Mouse (Mus musculus): ENCODE results near the gene Lamc1.
A peak's percentile ranks its signal among the peaks of the same experiment; 100 is the strongest.
"Not testable (repeated sequence)": the region's sequence is repeated elsewhere in the genome, so short reads cannot be mapped to it uniquely, and the experiment has no call there.

Gene Lamc1

DNA sequence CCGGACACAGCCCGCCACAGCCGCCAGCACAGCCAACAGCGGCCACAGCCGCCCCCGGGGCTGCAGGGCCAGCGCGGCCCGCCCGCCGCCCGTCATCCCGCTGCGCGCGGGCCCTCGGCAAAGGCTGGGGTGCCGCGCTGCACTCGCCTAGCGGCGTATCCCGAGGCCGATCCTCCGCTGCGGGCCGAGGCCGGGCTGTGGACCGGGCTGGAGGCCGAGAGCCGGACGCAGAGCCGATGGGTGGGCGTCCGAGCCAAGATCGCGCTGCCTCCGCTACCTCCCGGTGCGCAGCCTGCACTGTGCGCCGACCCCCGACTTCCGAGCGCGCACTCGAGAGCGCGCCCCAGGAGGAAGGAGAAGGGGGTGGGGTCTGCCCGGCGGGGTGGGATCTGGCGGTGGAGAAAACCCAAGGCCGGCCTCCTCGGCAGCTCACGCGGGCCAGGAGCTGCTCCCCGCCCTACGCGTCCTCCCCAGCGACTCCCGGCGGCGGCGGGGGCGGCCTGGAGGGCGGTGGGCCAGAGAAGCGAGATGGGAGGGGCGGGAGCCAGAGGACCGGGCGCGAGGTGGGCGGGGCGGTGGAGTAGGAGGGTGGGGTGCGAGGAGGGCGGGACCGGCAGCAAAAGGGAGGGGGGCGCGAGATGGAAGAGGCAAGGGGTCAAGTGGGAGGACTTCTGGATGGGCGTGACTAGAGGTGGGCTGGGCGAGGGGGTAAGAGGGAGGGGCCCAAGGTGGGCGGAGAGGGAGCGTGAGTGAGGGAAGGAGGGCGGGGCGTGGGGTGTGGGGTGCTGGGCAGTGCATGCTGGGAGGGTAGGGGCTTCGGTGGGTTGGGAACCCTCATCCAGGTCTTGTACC, at the start of gene Lamc1:
Gene Lamc1, minus strand, starts transcription at position 343 of the 852 bp plus-strand sequence.
- peak; percentile 42 for DNase-seq (ENCODE audit: low read depth)

DNA sequence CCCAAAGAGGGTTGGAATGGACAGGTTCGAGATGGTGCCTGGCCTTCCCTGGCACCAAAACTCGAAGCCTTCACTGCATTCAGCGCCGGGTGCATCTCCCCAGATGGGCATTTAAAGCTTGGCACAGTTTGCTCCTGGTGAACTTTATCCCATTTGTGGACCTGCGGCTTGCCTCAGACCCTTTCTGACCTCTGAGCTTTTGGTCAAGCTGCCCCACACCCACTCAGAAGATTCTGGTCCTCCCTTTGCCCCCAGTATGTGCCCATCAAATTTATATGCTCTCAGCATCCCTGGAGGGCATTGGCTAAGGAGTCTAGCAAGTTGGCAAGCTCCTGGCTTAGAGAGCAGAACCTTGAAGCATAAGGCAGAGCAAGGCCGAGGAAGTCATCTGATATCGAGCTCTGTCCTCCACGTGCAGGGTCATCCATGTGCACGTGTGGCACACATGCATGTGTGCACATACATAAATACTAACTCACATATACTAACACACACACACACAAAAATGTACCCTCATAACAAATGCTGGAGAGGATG, 48.2 kb upstream of the Lamc1 start:
- DNase-seq (ENCODE audit: low read depth), result no peak

DNA sequence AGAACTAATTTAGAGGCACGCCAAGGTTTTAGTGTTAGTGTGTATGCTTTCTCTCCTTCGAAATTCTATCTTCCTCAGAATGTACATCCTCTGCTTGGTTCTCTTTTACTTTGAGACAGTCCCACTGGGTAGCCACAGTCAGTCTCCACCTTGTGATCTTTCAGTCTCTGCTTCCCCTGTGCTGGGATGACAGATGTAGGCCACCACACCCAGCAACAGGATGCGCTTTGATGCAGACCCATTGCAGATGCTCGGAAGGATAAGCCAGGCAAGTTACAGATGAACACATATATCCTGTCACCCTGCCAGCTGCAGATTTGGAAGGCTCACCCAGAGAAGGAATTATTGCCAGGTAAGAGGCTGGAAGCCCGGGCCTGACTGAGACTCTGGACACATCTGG, 47.2 kb upstream of the Lamc1 start:
- DNase-seq (ENCODE audit: low read depth), result peak; percentile 34

DNA sequence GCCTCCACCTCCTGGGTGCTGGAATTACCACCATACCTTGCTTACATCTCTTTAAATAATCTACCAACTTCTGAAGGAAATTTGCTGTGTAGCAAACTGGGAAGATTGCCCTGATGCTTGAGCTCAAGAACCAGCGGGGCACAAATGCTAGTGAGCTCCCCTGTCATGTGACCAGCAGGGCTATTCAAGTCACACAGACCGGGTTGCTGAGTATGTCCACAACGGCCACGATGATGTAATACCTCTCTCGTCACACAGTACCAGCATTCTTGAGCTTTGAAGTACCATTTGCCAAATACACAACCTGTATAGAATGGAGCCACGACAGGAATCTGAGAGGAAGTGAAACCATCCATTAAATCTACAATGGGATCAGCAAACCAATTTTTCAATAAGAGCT, 46.0 kb upstream of the Lamc1 start:
- no peak for DNase-seq (ENCODE audit: low read depth)

DNA sequence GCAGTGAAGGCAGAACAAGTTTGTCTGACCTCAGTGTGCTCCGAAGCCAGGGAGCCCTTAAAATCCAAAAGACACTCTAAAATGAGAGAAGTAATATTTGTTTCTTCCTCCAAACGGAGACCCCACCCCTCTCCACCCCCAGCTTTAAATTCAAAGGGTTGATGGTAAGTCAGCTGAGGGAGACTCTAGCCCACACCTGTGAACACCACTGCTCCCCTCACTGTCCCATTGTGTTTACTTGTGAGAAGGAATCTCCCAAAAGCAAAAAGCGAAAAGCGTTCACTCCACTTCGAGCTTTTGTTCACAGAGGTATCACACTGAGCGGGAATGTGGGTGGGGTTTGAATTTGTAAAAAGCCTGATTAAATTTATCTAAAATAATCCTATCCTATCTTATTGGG, 43.9 kb upstream of the Lamc1 start:
- DNase-seq (ENCODE audit: low read depth), result no peak

DNA sequence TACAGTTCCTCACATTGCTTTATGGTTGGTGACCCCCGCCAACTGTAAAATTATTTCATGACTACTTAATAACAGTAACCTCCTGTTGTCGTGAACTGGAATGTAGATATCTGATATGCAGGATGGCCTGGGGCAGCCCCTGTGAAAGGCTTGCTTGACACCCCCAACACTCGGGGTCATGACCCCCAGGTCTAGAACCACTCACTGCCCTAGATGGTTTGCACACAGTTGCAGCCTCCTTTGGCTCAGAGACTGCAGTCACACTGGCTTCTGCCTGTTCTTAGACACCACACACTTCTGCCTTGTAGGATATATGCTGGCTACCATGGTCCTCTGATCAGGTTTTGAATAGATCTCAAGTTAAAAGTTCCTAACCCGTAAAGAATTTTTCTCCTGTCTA, 41.5 kb upstream of the Lamc1 start:
- no peak for DNase-seq (ENCODE audit: low read depth)

DNA sequence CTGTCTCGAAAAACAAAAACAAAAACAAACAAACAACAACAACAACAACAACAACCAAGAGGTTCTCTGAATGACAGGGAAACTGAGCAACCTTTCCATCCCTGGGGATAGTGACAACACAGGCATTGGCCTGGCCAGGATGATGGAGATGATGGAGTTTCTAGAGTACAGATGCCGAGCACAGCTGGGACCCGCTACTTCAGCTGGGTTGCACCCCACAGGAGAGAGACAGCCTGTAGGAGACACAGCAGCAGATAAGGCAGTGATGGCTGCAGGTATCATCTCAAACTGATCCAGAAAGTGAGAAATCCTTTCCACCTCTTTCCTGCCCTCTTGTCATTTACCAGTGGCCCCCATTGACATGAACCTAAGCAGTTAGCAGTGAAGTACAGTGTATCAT, 39.3 kb upstream of the Lamc1 start:
- DNase-seq (ENCODE audit: low read depth), result no peak

DNA sequence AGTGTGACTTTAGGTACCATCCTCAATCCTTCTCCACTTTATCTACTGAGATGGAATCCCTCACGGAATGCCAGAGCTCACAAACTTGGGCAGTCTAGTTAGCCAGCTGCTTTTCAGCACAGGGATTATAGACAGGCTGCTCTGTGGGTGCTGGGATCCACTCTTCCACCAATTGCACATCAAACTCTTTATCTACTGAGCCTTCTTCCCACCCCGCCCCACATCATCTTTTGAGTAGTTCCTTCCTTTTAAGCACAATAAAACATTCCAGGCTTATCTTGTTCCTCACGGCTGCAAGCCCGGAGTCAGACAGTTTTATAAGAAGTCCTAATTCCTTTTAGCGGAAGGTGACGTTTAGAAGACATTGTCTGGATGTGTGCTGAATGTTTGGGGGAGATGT, 36.4 kb upstream of the Lamc1 start:
- no peak for DNase-seq (ENCODE audit: low read depth)

DNA sequence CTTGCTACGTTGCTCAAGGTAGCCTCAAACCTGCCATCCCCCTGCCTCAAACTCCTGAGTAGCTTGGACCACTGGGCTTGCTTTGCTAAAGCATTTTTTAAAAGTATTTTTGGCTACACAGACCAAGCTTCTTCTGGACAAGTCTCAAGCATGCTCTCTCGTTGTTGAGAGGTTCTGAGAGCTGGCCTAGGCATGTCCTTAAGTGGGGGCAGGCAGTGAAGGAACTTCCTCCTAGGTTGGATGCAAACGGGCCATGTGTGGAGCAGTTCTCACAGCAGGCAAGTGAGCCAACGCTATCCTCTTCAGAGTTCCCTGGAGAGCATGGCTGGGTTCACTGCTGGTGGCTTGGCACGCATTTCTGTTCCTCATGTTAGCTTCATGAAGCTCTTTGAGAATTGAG, 34.5 kb upstream of the Lamc1 start:
- DNase-seq (ENCODE audit: low read depth), result no peak

DNA sequence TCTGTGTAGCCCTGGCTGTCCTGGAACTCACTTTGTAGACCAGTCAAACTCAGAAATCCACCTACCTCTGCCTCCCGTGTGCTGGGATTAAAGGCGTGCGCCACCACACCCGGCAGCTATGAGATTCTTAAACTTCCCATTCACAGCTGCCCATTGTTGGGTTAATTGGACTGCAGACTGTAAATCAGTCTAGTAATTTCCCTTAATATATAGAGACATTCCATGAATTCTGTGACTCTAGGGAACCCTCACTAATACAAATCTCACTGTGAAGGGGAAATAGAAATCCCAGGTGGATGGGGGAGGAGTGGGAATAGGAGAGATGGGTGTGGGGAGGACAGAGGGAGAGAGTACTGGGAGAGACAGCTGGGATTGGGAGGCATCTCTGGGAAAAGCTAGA, 29.3 kb upstream of the Lamc1 start:
- no peak for DNase-seq (ENCODE audit: low read depth)

DNA sequence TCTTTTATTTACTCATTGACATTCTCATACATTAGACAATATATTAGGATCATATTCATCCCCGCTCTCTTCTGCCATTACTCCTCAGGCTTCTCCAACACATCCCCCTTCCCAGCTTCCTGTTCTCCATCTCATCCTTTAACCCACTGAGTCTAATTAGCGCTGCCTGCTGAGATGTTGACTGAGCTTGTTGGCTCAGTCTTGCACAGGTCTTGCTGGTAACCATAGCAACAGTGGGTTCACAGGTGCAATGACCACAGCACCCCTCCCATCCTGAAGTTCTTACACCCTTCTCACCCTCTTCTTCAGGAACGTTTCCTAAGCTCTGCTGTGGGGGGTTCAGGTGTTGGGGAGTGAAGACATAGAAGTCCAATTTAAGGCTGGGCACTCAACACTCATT, 28.0 kb upstream of the Lamc1 start:
- no peak for DNase-seq (ENCODE audit: low read depth)

DNA sequence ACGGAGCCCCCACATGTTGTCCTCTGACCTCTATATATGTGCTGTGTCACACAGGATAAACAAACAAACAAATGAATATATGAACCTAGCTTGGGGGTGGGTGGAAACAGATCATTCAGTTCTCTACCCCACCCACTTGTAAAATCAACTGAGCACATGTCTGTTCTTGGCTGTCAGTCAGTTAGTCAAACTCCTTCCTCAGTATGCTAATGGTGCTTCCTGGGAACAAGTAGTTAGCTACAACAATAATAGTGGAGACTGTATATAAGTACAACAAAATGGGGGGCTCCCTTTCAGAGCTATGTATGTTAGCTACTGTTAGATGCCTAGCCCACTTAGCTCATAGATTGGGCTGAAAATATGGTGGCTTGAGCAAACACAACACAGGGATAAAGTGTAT, 24.6 kb upstream of the Lamc1 start:
- no peak for DNase-seq (ENCODE audit: low read depth)

DNA sequence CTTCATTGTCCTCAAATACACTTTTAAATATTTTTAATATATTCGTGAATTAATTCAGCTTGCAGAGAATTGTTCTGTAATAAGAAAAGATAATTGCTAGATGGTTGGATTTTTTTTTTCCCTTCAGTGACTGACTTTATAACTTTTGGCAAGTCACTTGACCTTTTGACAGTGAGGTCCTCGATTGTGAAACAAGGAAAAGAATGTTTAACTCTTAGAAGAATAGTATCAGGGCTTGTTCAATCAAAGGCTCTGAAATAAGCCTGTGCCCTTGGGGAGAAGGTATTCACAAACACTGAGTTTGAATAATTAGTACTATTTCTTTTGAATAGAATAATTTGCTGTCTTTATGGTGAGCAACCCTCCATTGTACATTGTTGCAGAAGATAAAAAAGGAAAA, 21.9 kb upstream of the Lamc1 start:
- no peak for DNase-seq (ENCODE audit: low read depth)

DNA sequence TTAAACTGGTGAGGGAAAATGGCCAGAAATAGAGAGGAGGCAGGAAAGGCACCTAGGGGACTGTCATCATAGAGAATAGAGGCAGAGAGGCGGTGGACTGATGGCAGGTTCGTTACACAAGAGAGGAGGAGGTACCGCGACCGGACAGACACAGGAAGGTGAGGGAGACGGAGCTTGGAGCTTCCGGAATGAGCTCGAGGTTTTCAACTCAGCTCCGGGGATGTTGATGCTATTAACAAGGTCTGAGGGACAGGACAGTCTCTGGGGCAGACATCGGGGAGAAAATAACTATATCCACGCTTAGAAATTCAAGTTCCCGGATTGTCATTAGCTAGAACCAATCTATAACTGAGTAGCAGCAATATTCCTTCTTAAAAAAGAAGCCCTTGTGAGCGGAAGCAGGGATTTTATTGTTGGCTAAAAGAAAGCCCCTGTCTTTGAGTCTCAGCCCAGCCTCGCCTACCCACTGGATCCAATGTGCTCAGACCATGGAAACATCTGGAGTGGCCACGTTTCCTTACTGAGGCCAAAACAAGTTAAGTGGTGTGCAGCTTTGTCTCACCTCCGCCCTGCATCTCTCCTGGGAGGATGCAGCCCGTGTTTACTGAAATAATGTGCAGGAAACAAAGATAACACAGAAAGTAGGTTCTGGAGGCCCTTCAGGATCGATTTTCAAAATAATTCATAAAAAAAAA, 21.3 kb upstream of the Lamc1 start:
- DNase-seq (ENCODE audit: low read depth), result no peak

DNA sequence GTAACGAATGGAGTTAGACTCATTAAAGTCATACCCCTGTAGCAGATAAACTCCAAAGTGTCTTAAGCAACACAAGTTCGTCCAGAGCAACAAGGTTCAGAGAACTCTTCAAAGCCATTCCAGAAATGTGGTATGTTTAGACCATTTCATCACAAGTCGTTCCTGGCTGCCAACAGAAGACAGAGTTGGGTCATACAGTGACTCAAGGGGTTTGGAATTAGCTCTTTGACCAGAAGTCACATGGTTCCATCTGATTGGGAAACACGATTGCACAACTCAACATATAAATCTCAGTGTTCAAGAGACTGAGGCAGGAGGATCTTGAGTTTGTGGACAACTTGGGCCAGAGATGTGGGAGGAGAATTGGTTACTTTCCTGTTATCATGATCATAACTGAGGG, 18.4 kb upstream of the Lamc1 start:
- DNase-seq (ENCODE audit: low read depth), result no peak

DNA sequence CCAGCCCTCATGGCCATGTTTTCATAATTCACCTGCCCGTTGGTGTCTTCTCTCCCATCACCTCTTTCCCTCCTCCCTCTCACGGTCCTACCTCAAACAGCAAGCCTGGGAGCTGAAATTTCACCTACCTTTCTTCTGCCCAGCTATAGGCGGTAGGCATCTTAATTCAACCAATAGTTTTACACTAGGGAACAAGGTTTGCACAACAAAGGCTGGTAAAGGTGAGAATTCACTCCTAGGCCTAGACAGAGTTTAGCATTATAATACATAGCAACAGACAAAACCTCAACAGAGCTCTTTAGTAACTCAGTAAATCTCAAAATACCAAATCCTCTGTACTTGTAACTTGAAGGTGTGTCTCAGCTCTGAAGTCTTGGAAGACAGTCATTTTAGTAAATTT, 15.1 kb upstream of the Lamc1 start:
- DNase-seq (ENCODE audit: low read depth), result no peak

DNA sequence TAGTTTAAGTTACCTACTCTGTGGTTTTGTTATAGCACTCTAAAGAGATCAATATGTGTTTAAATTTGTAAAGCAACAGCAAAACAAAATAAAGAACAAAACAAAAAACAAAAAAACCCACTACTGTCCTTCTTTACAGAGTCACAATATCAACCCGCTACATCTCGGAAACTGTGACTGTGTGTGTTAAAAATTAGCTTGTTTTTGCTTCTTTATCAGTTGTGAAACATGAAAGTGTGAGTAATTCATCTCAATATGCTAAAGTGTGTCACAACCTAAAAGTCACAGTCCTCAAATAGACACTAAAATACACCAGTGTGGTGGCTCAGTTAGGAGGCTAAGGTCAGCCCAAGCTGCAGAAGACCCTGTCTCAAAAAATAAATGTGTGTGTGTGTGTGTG, 14.5 kb upstream of the Lamc1 start:
- DNase-seq (ENCODE audit: low read depth), result no peak

DNA sequence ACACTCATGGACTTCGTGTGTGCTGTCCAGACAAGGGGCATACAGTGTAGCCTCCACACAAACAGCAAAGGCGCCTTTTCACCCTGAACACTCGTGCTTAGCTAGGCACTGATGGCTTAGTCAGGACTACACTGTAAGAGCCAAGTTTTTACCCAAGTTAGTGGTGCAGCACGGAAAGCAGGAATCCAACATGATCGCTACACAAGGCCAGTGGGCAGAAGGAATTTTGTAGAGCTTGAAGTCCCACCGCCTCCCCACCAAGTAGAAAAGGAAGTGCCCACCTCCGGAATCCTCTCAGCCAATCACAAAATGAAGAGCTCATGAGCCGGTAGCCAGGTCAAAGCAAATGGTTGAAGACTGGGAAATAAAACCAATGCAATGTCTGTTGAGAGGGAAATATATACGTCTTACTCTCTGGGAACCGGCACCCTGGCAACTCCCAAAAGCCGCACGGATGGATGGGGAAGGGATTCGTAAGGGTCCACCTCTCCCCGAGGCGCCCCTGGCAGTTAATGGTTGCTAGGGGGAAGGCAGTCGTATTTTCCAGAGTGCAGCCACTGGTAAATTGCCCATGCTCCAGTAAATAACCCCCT, 13.2 kb upstream of the Lamc1 start:
- no peak for DNase-seq (ENCODE audit: low read depth)

DNA sequence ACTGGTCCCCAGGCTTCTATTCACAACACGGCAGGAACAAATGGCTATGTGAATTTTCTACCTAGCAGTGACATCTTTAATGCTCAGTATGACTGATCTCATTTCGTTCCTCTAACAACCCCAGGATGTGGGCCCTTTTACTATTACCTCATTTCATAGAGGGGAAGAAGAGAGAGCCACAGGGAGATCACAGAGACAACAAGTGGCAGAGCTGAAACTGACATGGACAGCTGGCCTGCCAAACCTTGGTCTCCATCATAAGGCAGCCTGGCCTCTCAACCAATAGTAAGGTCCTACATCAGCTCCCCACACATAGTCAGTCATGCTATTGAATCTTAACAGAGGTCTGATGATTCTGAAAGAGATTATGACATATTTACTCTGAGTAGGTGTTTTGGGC, 12.4 kb upstream of the Lamc1 start:
- no peak for DNase-seq (ENCODE audit: low read depth)

DNA sequence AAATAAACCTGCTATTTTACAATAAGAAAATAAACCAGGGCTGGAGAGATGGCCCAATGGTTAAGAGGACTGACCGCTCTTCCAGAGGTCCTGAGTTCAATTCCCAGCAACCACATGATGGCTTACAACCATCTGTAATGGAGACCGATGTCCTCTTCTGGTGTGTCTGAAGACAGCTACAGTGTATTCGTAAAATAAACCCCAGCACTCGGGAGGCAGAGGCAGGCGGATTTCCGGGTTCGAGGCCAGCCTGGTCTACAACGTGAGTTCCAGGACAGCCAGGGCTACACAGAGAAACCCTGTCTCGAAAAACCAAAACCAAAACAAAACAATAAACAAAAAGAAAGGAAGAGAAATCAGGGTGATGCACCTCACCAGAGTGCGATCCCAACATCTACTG, 2.9 kb upstream of the Lamc1 start:
- not testable (repeated sequence) for DNase-seq (ENCODE audit: low read depth)

DNA sequence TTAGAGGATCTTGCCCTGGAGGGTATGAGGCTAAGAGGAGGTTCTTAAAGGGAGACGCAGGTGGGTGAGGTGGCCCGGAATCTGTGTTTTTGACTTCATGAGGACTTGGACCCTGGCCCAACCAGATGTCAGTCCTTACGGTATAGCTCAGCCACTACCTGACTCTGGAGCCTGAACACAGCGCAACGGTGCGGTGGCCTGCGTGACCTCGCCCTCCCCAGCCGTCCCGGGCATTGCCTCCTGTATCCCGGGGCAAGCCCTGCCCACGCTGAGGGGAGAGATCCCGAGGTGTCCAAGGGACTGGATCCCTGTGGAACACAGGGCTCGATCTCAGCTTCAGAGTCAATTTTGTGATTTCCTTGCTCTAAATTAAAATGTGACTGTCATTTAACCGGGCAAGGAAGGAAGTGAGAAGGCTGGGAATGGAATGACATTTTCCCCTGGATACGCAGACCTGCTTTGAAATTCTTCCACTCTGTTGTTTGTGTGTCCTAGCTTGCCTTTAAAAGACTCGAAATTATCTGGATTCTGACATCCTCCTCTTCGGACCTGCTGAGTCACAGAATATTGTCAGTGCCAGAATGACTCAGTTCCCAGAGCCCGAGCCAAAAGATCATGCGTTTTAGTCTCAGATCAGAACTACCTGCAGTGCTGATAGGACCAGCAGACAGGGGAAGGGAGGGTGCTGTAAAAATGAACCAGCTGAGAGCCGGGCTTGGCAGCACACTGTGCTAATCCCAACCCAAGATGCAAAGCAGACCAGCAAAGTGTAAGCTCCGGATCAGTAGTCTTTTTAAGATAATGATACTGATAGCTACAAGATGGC, 923 bp upstream of the Lamc1 start:
- DNase-seq (ENCODE audit: low read depth), result no peak

DNA sequence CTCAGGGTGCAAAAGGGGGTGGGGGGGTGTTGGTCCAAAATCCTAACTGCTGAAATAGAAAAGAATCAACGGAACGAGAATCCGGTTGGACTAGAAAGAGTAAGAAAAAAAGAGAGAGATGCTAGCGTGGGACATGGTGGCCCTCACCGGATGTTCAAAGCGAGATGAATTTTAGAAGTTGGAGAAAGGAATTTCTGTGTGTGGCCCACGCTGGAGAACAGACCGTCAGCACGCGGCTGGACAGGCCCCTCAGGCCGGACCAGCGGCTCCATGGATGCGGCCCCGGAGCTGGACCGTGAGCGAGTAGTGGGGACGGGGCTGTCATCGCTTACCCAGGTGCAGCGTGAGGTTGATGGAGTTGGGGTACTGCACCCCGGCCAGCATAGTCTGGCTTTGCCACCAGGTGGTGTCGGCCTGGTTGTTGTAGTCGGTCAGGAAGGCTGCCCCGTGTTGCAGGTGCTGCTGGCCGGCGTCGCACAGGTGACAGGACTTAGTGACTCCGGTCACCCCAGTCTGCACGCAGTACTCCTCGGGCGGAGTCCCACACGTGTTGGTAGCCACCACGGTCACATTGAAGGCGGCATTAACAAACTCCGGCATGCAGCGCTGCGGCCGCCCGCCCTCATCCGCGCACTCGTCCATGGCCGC, 666 bp downstream of the Lamc1 start:
- DNase-seq (ENCODE audit: low read depth), result peak; percentile 57

All from naive thymus-derived CD4-positive, alpha-beta T cell, adult 2 months (primary cell).